Comparison of ENCODE assay signal across 8 mouse cellular contexts in the genomic region with DNA sequence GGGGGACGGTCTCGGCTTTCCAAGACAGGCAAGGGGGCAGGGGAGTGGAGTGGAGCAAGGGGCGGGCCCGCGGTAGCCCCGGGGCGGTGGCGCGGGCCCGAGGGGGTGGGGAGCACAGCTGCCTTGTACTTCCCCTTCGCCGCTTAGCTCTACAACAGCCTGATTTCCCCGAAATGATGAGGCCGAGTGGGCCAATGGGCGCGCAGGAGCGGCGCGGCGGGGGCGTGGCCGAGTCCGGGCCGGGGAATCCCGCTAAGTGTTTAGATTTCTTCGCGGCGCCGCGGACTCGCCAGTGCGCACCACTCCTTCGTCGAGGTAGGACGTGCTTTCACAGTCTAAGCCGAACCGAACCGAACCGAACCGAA. TPM values are rescaled to one million over a fixed set of nuclear protein-coding genes. Genes with fewer than 3 reads are reported as not detected.
A peak's percentile ranks its signal among the peaks of the same experiment; 100 is the strongest.
DNase-seq lines count a peak whose midpoint lies in the region; ATAC-seq and TF ChIP-seq lines count a peak whose summit lies in the region.

Gene Irf1, plus strand, starts transcription at position 255 of the 365 bp plus-strand sequence.

- peak within 1 kb of the TSS; percentile 78 for H3ac ChIP-seq in myocyte (ENCODE audit: control insufficient read depth, insufficient read length)

- H3K79me2 ChIP-seq in myocyte (ENCODE audit: control insufficient read depth, insufficient read depth), result peaks cover 29% of the 10 kb centered on the region

- H3K4me3 ChIP-seq in brown adipose tissue, adult 24 weeks (ENCODE audit: insufficient read depth, low read depth, low read length), result peak within 1 kb of the TSS; percentile 85
- peak within 1 kb of the TSS; percentile 84 for H3K4me3 ChIP-seq in heart, embryonic 13.5 days
- H3K4me3 ChIP-seq in liver, embryonic 11.5 days (ENCODE audit: low read depth, low read length), result peak within 1 kb of the TSS; percentile 74
- H3K4me3 ChIP-seq in myocyte, result peak within 1 kb of the TSS; percentile 89

- ATAC-seq in CD4-positive, CD25-positive, alpha-beta regulatory T cell, adult 4 months, result peak; percentile 87
- peak; percentile 70 for ATAC-seq in heart, embryonic 13.5 days (ENCODE audit: extremely low read depth, insufficient number of reproducible peaks, low FRiP score, low TSS enrichment)
- ATAC-seq in liver, embryonic 11.5 days (replicated peaks; ENCODE audit: low FRiP score), result peak; percentile 90

- TF ChIP-seq POLR2A in myocyte (IDR thresholded peaks at IDR 0.05; ENCODE audit: insufficient read length, low read depth), result peak; percentile 85

- peak within 1 kb of the TSS; percentile 88 for H3K4me2 ChIP-seq in heart, embryonic 13.5 days
- peak within 1 kb of the TSS; percentile 95 for H3K4me2 ChIP-seq in liver, embryonic 11.5 days
- peak within 1 kb of the TSS; percentile 86 for H3K4me2 ChIP-seq in myocyte (ENCODE audit: low read depth)

- H3K9ac ChIP-seq in heart, embryonic 13.5 days, result peak within 1 kb of the TSS; percentile 90
- peak within 1 kb of the TSS; percentile 59 for H3K9ac ChIP-seq in liver, embryonic 11.5 days (ENCODE audit: low read depth, low read length)

- H3K27ac ChIP-seq in brown adipose tissue, adult 24 weeks (replicated peaks; ENCODE audit: low read depth, low read length), result peak within 1 kb of the TSS; percentile 89
- H3K27ac ChIP-seq in heart, embryonic 13.5 days (replicated peaks), result peak within 1 kb of the TSS; percentile 80
- peak within 1 kb of the TSS; percentile 55; the same call in 1 of the 2 replicates for H3K27ac ChIP-seq in liver, embryonic 11.5 days (ENCODE audit: low read depth, low read length)

- H3K27me3 ChIP-seq in heart, embryonic 13.5 days (replicated peaks), result peaks cover 10% of the 10 kb centered on the region; the same call in 1 of the 2 replicates
- peaks cover 17% of the 10 kb centered on the region for H3K27me3 ChIP-seq in liver, embryonic 11.5 days (replicated peaks; ENCODE audit: control insufficient read depth, insufficient read depth, low read length)
- no peaks in the 10 kb centered on the region for H3K27me3 ChIP-seq in myocyte (ENCODE audit: control insufficient read depth, insufficient read depth, insufficient read length)
- H3K27me3 ChIP-seq in splenic B cell, adult 2 months (ENCODE audit: control insufficient read depth, insufficient read depth, low read length, poor library complexity, severe bottlenecking), result no peaks in the 10 kb centered on the region

- WGBS in heart, embryonic 13.5 days, result under 1% methylated on average over 34 of the region's 40 CpGs
- 0% methylated on average over 39 of the region's 40 CpGs for WGBS in liver, embryonic 11.5 days

- no peaks in the 10 kb centered on the region for H3K9me3 ChIP-seq in heart, embryonic 13.5 days
- H3K9me3 ChIP-seq in liver, embryonic 11.5 days (ENCODE audit: control insufficient read depth, low read length), result no peaks in the 10 kb centered on the region

- H3K36me3 ChIP-seq in heart, embryonic 13.5 days, result peaks cover 17% of the 10 kb centered on the region
- H3K36me3 ChIP-seq in liver, embryonic 11.5 days (ENCODE audit: control insufficient read depth, insufficient read depth, low read length), result no peaks in the 10 kb centered on the region; the same call in 1 of the 2 replicates
- H3K36me3 ChIP-seq in myocyte (ENCODE audit: control insufficient read depth, insufficient read depth), result peaks cover 15% of the 10 kb centered on the region
- H3K36me3 ChIP-seq in splenic B cell, adult 2 months (ENCODE audit: control insufficient read depth, insufficient read depth, low read length, poor library complexity, severe bottlenecking), result peaks cover 23% of the 10 kb centered on the region

- peaks cover 17% of the 10 kb centered on the region for H3K4me1 ChIP-seq in brown adipose tissue, adult 24 weeks (ENCODE audit: control insufficient read depth, insufficient read depth, insufficient read length, low read length)
- peaks cover 20% of the 10 kb centered on the region for H3K4me1 ChIP-seq in heart, embryonic 13.5 days
- peaks cover 17% of the 10 kb centered on the region for H3K4me1 ChIP-seq in liver, embryonic 11.5 days (replicated peaks; ENCODE audit: control insufficient read depth, insufficient read depth, low read length)

- DNase-seq in fibroblast of lung, adult 2 months (ENCODE audit: low read depth), result peak; percentile 85
- DNase-seq in kidney, postnatal 10 days, result peak; percentile 96
- peak; percentile 85 for DNase-seq in liver, embryonic 11.5 days (ENCODE audit: low spot score)
- peak; percentile 98 for DNase-seq in splenic B cell, adult 2 months (ENCODE audit: low read depth, low spot score)

TF ChIP-seq in myocyte, 11 proteins besides CTCF, POLR2A, EP300 and RAD21:
- TF ChIP-seq SRF (IDR thresholded peaks at IDR 0.05; ENCODE audit: control insufficient read depth, insufficient read length, low read depth), result no peak
- TF ChIP-seq REST (IDR thresholded peaks at IDR 0.05; ENCODE audit: insufficient read depth, insufficient read length), result peak; percentile 17
- peak in 2 of 3 experiments; percentile 46 to 71 for TF ChIP-seq MYOG (IDR thresholded peaks at IDR 0.05; ENCODE audit: control insufficient read depth in 1 of 3, insufficient read depth in 1 of 3, insufficient read length in 2 of 3, low read depth in 2 of 3)
- peak in 2 of 3 experiments; percentile 58 to 74 for TF ChIP-seq MYOD1 (IDR thresholded peaks at IDR 0.05; ENCODE audit: control insufficient read depth in 1 of 3, insufficient read length in 2 of 3, low read depth in 2 of 3)
- no peak for TF ChIP-seq MAX (IDR thresholded peaks at IDR 0.05; ENCODE audit: low read depth)
- TF ChIP-seq POLR2AphosphoS2 (IDR thresholded peaks at IDR 0.05; ENCODE audit: insufficient read length, low read depth), result peak; percentile 93

RNA-seq across cellular contexts. Expression of gene Irf1, which starts in this region (rescaled TPM):
- polyA plus RNA-seq in CD4-positive, CD25-positive, alpha-beta regulatory T cell, adult 4 months (2017; shearing (Covaris generic)), result 100 to 1,000 TPM; 310 to 397 TPM
- 12.5 and 27.9 TPM in 2 replicates for polyA plus RNA-seq in brown adipose tissue, adult 24 weeks (2012; ENCODE audit: insufficient read depth, insufficient read length, missing spikeins)
- 8.6 and 10.0 TPM in 2 replicates for polyA plus RNA-seq in heart, embryonic 13.5 days (2015; fragmentation: Nextera tagmentation; extraction: Ambion mirVana)
- polyA plus RNA-seq in liver, embryonic 11.5 days (2014; fragmentation: Nextera tagmentation; extraction: Ambion mirVana), result 8.4 and 8.7 TPM in 2 replicates
- polyA plus RNA-seq in myocyte (2012; fragmentation: generic; extraction: Trizol), result 25.0 TPM

Comparison
In these comparisons a context has a peak if more than half of its experiments do, and no peak if none do; other contexts are left out.
1. Peak in every context shown above with its lines: DNase-seq, ATAC-seq, H3K4me3 ChIP-seq and H3K27ac ChIP-seq.
2. RNA of gene Irf1 (polyA plus RNA-seq): 310 to 397 TPM in CD4-positive, CD25-positive, alpha-beta regulatory T cell, adult 4 months; 25.0 TPM in myocyte (single experiment), 12.5 to 27.9 TPM in brown adipose tissue, adult 24 weeks, 8.6 to 10.0 TPM in heart, embryonic 13.5 days and 8.4 to 8.7 TPM in liver, embryonic 11.5 days; every median in the first group is over 10 times any median in the second.